Mouse (Mus musculus) adipose tissue, adult 10 weeks (tissue): ENCODE measurements around the gene Olfr47. TPM values are rescaled to one million over a fixed set of nuclear protein-coding genes. Genes with fewer than 3 reads are reported as not detected.

ENCODE experiments used
- polyA plus RNA-seq: library from polyadenylated mRNA; stranded (reverse); fragments of 350-450 nt; fragmentation: Illumina TruSeq; extraction: RNeasy Lipid Tissue Mini Kit (QIAGEN cat#74804); gene quantifications from one replicate; pipeline ENCODE4 v1.2.3, GENCODE M21; 2014; ENCODE audit warnings: low read depth, low replicate concordance

The Olfr47 gene
- polyA plus RNA-seq, result not detected

DNA sequence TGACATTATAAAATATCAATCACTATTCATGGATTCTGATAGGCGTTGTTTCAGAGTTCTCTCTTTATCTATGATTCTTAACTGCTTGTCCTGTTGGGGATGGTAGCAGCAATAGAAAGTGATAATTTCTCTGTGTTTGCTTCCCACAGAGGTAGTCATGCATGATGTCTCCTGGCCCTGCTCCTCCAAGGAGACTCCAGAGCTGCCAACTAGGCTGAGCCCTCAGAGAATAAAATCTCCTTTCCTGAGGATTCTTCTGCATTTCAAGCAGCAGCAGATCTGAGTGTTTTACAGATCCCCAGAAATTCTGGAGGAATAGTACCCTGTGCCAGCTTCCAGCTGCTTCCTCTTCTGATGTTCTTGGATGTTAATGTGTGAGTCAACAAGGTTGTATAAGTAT lies at the start of gene Olfr47:
TSS of gene Olfr47 (plus strand) at position 275 of the 400 bp plus-strand sequence.

DNA sequence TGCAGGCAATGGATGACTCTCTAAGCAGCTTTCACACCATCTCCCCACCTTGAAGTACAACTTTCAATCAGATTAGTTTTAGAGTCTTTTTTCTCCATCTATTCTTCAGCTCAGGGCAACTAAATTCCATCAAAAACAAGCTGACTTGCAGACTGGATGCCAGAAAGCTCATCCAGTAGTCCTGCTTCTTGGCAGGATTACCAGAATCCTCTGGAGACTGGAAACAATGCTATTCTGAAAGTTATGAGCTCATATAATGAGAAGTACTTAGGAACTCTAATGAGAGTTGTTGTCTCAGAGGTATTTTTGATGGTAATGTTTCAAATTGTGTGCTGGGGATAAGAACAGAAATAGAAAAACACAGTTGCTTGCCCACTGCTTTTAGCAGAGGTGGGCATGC lies 34.5 kb upstream of the Olfr47 start, which contains the start of gene Olfr435:
TSS of gene Olfr435 (plus strand) at position 366 of the 400 bp plus-strand sequence.

DNA sequence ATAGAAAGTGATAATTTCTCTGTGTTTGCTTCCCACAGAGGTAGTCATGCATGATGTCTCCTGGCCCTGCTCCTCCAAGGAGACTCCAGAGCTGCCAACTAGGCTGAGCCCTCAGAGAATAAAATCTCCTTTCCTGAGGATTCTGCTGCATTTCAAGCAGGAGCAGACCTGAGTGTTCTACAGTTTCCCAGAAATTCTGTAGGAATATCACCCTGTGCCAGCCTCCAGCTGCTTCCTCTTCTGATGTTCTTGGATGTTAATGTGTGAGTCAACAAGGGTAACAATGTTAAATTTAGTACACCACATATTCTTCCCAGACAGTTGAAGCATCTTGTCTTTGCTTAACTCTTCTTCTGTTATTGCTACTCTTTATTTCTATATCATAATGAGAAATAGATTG lies 18.5 kb upstream of the Olfr47 start, which contains the start of gene Olfr434:
TSS of gene Olfr434 (plus strand) at position 149 of the 400 bp plus-strand sequence.

DNA sequence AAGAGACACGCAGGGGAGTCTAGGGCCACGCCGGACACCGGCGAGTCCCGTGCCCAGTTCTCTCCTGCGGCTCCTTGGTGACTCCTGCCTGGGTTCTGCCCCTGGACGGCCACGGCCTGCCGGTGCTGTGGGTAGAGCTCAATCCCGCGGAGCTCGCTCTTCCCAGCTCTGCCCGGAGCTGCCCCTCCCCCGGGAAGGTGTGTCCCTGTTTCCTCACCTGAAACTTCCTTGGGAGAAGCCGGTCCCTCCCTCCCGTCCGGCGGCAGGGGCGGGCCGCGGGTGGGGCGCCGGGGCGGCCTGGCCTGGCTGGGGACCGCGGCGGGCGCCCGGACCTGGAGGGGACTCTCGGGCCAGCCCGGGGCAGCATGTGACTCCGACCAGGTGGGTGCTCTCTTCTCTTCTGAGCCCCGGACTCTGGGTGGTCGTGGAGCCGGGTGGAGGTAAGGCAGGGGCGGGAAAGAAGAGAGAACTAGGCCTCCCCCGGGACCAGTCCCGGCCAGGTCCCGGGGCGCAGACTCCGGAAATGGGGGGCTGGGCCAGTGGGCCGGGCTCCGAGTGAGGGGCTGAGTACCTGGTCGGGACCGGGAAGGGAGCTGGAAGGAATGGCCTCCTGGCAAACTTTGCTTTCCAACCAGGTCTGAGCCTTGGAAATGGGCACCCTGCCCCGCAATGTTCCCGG lies 34.2 kb downstream of the Olfr47 start, which contains the start of gene Arhgef5:
TSS of gene Arhgef5 (plus strand) at position 220 of the 679 bp plus-strand sequence.

Other genes starting within 250 kb of the Olfr47 start
- gene Olfr441, start 125.2 kb upstream of the Olfr47 start, polyA plus RNA-seq, result not detected
- gene Olfr237-ps1, start 85.0 kb upstream of the Olfr47 start, polyA plus RNA-seq, result not detected
- not detected for gene Olfr437, start 68.2 kb upstream of the Olfr47 start, polyA plus RNA-seq
- not detected for gene Olfr13, start 59.4 kb upstream of the Olfr47 start, polyA plus RNA-seq
- gene Olfr435, start 34.4 kb upstream of the Olfr47 start, polyA plus RNA-seq, result not detected
- not detected for gene Olfr434, start 18.5 kb upstream of the Olfr47 start, polyA plus RNA-seq
- 32.8 TPM for gene Arhgef5, start 34.1 kb downstream of the Olfr47 start, polyA plus RNA-seq
- gene Nobox, start 78.0 kb downstream of the Olfr47 start, polyA plus RNA-seq, result 0.45 TPM